Mouse (Mus musculus): ENCODE data around the gene Cd24a. TPM values are rescaled to one million over a fixed set of nuclear protein-coding genes. Genes with fewer than 3 reads are reported as not detected.

The Cd24a gene
- polyA plus RNA-seq, 1 experiment from 2014 or later: 269 TPM

DNA sequence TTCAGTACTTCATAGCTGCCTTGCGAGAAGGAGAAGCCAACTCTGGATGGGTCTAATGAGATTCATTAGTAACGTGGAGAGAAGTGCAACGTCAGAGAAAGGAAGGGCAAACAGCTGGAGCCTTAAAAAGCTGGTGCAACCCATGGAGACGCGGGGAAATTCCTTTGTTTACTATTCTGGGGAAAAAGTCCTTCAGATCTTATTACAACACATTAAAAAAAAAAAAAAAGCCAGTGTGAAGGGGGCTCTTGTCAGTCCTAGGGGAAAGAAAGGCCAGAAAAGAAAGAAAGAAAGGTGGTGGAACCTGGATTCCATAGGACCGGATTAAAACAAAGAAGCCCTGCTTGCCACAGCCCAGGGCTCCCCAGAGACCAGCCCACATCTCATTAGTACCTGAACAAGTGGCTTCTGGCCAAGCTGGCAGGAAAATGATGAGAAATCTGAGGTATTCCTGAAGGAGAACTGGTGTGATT lies 41.0 kb downstream of the Cd24a start:
- H3K27me3 ChIP-seq (ENCODE audit: low read depth, poor library complexity, severe bottlenecking): no peaks in the 10 kb centered on the region
- no peaks in the 10 kb centered on the region for H3K9me3 ChIP-seq (replicated peaks)
- H3K4me3 ChIP-seq: peak overlapping the region; percentile 29; the same call in 1 of the 2 replicates
- peak; percentile 14 for DNase-seq (ENCODE audit: low spot score)
- H3K36me3 ChIP-seq: no peaks in the 10 kb centered on the region
- peak overlapping the region; percentile 73 for H3K27ac ChIP-seq (replicated peaks)
- H3K4me1 ChIP-seq: peaks cover 11% of the 10 kb centered on the region
- 5% methylated on average over 6 of the region's 6 CpGs for WGBS

- H3K27ac ChIP-seq (replicated peaks): no peak overlapping the region
- DNase-seq (ENCODE audit: low spot score): no peak
- H3K4me1 ChIP-seq: peaks cover 11% of the 10 kb centered on the region
- 84% methylated on average over 2 of the region's 2 CpGs for WGBS
- H3K27me3 ChIP-seq (ENCODE audit: low read depth, poor library complexity, severe bottlenecking): no peaks in the 10 kb centered on the region
- H3K36me3 ChIP-seq: no peaks in the 10 kb centered on the region
- H3K4me3 ChIP-seq: no peak overlapping the region
- H3K9me3 ChIP-seq (replicated peaks): no peaks in the 10 kb centered on the region
Observed at GRCm38 (mm10) chr10:43619939-43620338, 41.9 kb downstream of the Cd24a start.

DNA sequence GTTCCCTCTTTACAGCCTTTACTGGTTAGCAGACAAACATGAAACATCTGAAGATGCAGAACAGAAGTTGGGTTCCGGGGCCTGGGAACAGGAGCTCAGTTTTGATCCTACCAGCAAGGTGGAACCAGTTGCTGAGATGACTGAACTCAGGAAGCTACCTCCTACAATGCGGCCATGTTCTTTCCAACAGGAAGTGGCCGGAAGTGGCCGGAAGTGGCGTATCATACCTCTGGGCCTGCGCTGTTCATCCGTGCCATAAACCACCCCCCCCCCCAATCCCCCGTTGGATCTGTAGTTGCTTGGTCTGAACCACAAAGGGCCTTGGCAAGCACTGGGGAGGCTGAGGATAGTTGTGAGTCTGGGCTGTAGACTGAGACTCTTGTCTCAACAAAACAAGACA lies 45.4 kb downstream of the Cd24a start:
- no peak for DNase-seq (ENCODE audit: low spot score)
- no peaks in the 10 kb centered on the region for H3K36me3 ChIP-seq
- peaks cover 11% of the 10 kb centered on the region for H3K4me1 ChIP-seq
- no peak overlapping the region for H3K4me3 ChIP-seq
- H3K9me3 ChIP-seq (replicated peaks): no peaks in the 10 kb centered on the region
- H3K27ac ChIP-seq (replicated peaks): no peak overlapping the region
- 92% methylated on average over 8 of the region's 8 CpGs for WGBS
- no peaks in the 10 kb centered on the region for H3K27me3 ChIP-seq (ENCODE audit: low read depth, poor library complexity, severe bottlenecking)

GRCm38 (mm10) chr10:43624362-43624761 lies 46.3 kb downstream of the Cd24a start:
- 86% methylated on average over 5 of the region's 5 CpGs for WGBS
- Histone ChIP-seq H3K4me3 (no peak overlapping the region), H3K36me3 (no peaks in the 10 kb centered on the region)

GRCm38 (mm10) chr10:43624791-43625398 lies 46.8 kb downstream of the Cd24a start:
- Histone ChIP-seq H3K4me3 (no peak overlapping the region), H3K27ac (replicated peaks) (no peak overlapping the region), H3K9me3 (replicated peaks) (no peaks in the 10 kb centered on the region), H3K36me3 (no peaks in the 10 kb centered on the region), H3K4me1 (no peaks in the 10 kb centered on the region), H3K27me3 (ENCODE audit: low read depth, poor library complexity, severe bottlenecking) (no peaks in the 10 kb centered on the region)
- DNase-seq (ENCODE audit: low spot score): no peak
- WGBS: 62% methylated on average over 2 of the region's 2 CpGs

More at GRCm38 (mm10) chr10:43624362-43624761, 46.3 kb downstream of the Cd24a start:
- Histone ChIP-seq H3K27ac (replicated peaks) (no peak overlapping the region), H3K4me1 (peaks cover 3% of the 10 kb centered on the region), H3K9me3 (replicated peaks) (no peaks in the 10 kb centered on the region), H3K27me3 (ENCODE audit: low read depth, poor library complexity, severe bottlenecking) (no peaks in the 10 kb centered on the region)
- DNase-seq (ENCODE audit: low spot score): no peak

- no peaks in the 10 kb centered on the region for H3K36me3 ChIP-seq
- 86% methylated on average over 2 of the region's 2 CpGs for WGBS
- no peaks in the 10 kb centered on the region for H3K4me1 ChIP-seq
- H3K27me3 ChIP-seq (ENCODE audit: low read depth, poor library complexity, severe bottlenecking): no peaks in the 10 kb centered on the region
- DNase-seq (ENCODE audit: low spot score): no peak
- no peaks in the 10 kb centered on the region for H3K9me3 ChIP-seq (replicated peaks)
- H3K4me3 ChIP-seq: no peak overlapping the region
- H3K27ac ChIP-seq (replicated peaks): no peak overlapping the region
Observed at GRCm38 (mm10) chr10:43625578-43625977, 47.5 kb downstream of the Cd24a start.

GRCm38 (mm10) chr10:43629216-43629615 lies 51.1 kb downstream of the Cd24a start:
- Histone ChIP-seq H3K27me3 (ENCODE audit: low read depth, poor library complexity, severe bottlenecking) (no peaks in the 10 kb centered on the region), H3K4me3 (no peak overlapping the region), H3K36me3 (no peaks in the 10 kb centered on the region), H3K27ac (replicated peaks) (no peak overlapping the region), H3K4me1 (no peaks in the 10 kb centered on the region), H3K9me3 (replicated peaks) (no peaks in the 10 kb centered on the region)
- DNase-seq (ENCODE audit: low spot score): no peak
- 75% methylated on average over 5 of the region's 5 CpGs for WGBS

DNA sequence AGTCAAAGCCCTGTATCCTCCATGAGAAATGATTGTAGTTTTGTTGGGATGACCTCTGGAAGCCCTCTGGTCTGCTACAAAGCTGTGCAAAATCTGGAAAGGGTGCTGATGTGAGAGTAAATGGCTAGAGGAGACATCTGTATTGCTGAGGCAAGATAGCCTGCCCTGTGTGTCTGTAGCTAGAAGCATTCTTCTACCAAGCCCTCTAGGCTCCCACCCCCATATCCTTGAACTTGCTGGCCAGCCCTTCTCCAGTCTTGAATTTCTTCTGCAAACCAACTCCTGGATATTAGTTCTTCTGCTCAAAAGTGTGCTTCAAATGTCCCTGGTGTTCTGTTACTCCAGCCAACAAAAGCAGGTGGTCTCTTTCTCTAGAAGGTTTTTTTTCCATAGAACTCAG lies 51.8 kb downstream of the Cd24a start:
- Histone ChIP-seq H3K27ac (replicated peaks) (no peak overlapping the region), H3K4me3 (no peak overlapping the region), H3K4me1 (no peaks in the 10 kb centered on the region)

DNA sequence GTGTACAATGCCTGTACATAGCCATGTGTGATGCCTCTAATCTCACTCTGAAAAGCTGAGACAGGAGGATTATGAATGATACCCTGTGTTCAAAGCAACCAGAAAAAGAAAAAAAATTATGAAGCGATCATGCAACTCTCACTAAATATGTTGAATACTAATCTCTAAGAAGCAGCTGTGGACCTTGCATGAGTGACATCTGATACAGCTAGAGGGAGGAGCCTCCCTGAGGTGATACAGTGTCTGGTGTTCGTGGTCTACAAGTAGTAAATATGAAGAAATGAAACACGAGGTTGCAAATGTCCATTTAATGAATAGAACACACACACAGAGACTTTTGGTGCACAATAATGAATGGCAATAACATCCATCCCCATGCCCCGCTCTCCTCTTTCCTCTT lies 52.5 kb downstream of the Cd24a start:
- Histone ChIP-seq H3K27me3 (ENCODE audit: low read depth, poor library complexity, severe bottlenecking) (no peaks in the 10 kb centered on the region), H3K36me3 (no peaks in the 10 kb centered on the region), H3K27ac (replicated peaks) (no peak overlapping the region), H3K4me3 (no peak overlapping the region), H3K9me3 (replicated peaks) (no peaks in the 10 kb centered on the region), H3K4me1 (no peaks in the 10 kb centered on the region)
- no peak for DNase-seq (ENCODE audit: low spot score)
- 85% methylated on average over 4 of the region's 4 CpGs for WGBS

More for the DNA sequence above, 51.8 kb downstream of the Cd24a start:
- DNase-seq (ENCODE audit: low spot score): no peak
- H3K9me3 ChIP-seq (replicated peaks): no peaks in the 10 kb centered on the region
- no peaks in the 10 kb centered on the region for H3K36me3 ChIP-seq
- no peaks in the 10 kb centered on the region for H3K27me3 ChIP-seq (ENCODE audit: low read depth, poor library complexity, severe bottlenecking)

DNA sequence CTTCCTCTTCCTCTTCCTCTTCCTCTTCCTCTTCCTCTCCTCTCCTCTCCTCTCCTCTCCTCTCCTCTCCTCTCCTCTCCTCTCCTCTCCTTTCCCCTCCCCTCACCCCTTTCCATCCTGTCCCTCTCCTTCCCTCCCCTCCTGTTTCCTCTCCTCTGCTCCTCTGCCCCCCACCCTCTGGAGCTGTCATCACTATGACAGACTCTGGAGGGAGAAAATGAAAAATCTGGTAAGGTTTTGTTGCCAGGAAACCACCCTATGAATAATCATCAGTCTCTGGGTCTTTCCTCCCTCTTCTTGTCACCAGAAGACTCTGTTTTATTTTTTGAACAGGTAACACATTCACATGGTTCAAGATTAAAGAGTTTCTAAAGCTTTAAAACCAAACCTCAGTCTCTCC lies 53.0 kb downstream of the Cd24a start:
- H3K4me1 ChIP-seq: no peaks in the 10 kb centered on the region
- no peaks in the 10 kb centered on the region for H3K9me3 ChIP-seq (replicated peaks)

DNA sequence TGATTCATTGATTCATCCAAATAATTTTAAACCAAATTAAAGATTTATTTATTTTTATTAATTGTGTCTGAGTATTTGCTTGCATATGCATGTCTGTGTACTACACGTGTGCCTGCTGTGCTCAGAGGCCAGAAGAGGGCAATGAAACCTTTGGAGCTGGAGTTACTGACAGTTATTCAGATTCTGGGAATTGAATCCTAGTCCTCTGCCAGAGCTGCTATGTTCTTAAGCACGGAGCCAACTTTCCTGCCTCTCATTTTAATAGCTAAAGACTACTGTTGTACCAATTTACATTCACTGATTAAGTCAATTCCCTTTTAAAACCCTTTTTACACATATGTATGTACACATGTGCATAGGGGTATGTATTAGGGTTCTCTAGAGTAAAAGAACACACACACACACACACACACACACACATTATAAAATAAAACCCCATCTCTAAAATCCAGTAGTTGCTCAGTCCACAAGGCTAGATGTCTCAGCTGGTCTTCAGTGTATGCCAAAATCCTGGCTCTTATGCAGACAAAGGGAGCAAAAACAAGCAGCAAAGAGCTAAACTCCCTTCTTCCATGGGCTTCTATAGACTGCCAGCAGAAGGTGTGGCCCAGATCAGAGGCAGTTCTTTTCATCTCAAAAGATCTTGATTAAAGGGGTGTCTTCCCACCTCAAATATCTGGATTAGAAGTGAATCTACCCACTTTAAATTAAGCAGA lies 53.7 kb downstream of the Cd24a start:
- no peaks in the 10 kb centered on the region for H3K9me3 ChIP-seq (replicated peaks)
- no peaks in the 10 kb centered on the region for H3K4me1 ChIP-seq
- WGBS: 78% methylated on average over 2 of the region's 2 CpGs
- DNase-seq (ENCODE audit: low spot score): no peak
- no peak overlapping the region for H3K4me3 ChIP-seq
- no peak overlapping the region for H3K27ac ChIP-seq (replicated peaks)
- no peaks in the 10 kb centered on the region for H3K36me3 ChIP-seq
- no peaks in the 10 kb centered on the region for H3K27me3 ChIP-seq (ENCODE audit: low read depth, poor library complexity, severe bottlenecking)

More for the DNA sequence above, 53.0 kb downstream of the Cd24a start:
- Histone ChIP-seq H3K27me3 (ENCODE audit: low read depth, poor library complexity, severe bottlenecking) (no peaks in the 10 kb centered on the region), H3K4me3 (no peak overlapping the region), H3K36me3 (no peaks in the 10 kb centered on the region), H3K27ac (replicated peaks) (no peak overlapping the region)
- no peak for DNase-seq (ENCODE audit: low spot score)

GRCm38 (mm10) chr10:43633117-43633516 lies 55.0 kb downstream of the Cd24a start:
- no peaks in the 10 kb centered on the region for H3K36me3 ChIP-seq
- no peak for DNase-seq (ENCODE audit: low spot score)
- no peak overlapping the region for H3K4me3 ChIP-seq
- H3K27ac ChIP-seq (replicated peaks): no peak overlapping the region
- no peaks in the 10 kb centered on the region for H3K9me3 ChIP-seq (replicated peaks)
- no peaks in the 10 kb centered on the region for H3K27me3 ChIP-seq (ENCODE audit: low read depth, poor library complexity, severe bottlenecking)
- 95% methylated on average over 4 of the region's 4 CpGs for WGBS
- no peaks in the 10 kb centered on the region for H3K4me1 ChIP-seq
